Mouse (Mus musculus): ENCODE data around the gene Ralgps2. TPM values are rescaled to one million over a fixed set of nuclear protein-coding genes. Genes with fewer than 3 reads are reported as not detected.

Ralgps2 gene
- polyA plus RNA-seq, 1 experiment, result 5.9 TPM

GRCm38 (mm10) chr1:156864240-156864639 is 75.2 kb downstream of the Ralgps2 start:
- Histone ChIP-seq H3K27me3 (replicated peaks; ENCODE audit: control insufficient read depth, insufficient read depth, low read length) (no peaks in the 10 kb centered on the region), H3K36me3 (ENCODE audit: control insufficient read depth, insufficient read depth, low read length) (no peaks in the 10 kb centered on the region), H3K4me1 (ENCODE audit: control insufficient read depth, insufficient read depth, low read length) (no peaks in the 10 kb centered on the region), H3K27ac (ENCODE audit: insufficient read depth, low read depth, low read length) (no peak overlapping the region), H3K4me3 (ENCODE audit: insufficient read depth, low read depth, low read length) (no peak overlapping the region)
- TF ChIP-seq CTCF (conservative IDR thresholded peaks at IDR 0.05; ENCODE audit: insufficient read depth, insufficient read length, low read depth, low read length) (no peak), POLR2A (IDR thresholded peaks at IDR 0.05; ENCODE audit: low read depth, low read length) (no peak)
- 59% methylated on average over 3 of the region's 3 CpGs for WGBS
- DNase-seq, result peak; percentile 10

- 77% methylated on average over 3 of the region's 3 CpGs for WGBS
- no peak for DNase-seq
Measured at GRCm38 (mm10) chr1:156863726-156864125, 75.7 kb downstream of the Ralgps2 start.

GRCm38 (mm10) chr1:156861475-156862043 is 77.9 kb downstream of the Ralgps2 start:
- Histone ChIP-seq H3K4me3 (ENCODE audit: insufficient read depth, low read depth, low read length) (no peak overlapping the region), H3K4me1 (ENCODE audit: control insufficient read depth, insufficient read depth, low read length) (no peaks in the 10 kb centered on the region), H3K36me3 (ENCODE audit: control insufficient read depth, insufficient read depth, low read length) (no peaks in the 10 kb centered on the region), H3K27ac (ENCODE audit: insufficient read depth, low read depth, low read length) (no peak overlapping the region), H3K27me3 (replicated peaks; ENCODE audit: control insufficient read depth, insufficient read depth, low read length) (no peaks in the 10 kb centered on the region)
- WGBS, result 22% methylated on average over 4 of the region's 4 CpGs
- peak; percentile 13 for DNase-seq
- TF ChIP-seq POLR2A (IDR thresholded peaks at IDR 0.05; ENCODE audit: low read depth, low read length), result no peak
- TF ChIP-seq CTCF (conservative IDR thresholded peaks at IDR 0.05; ENCODE audit: insufficient read depth, insufficient read length, low read depth, low read length), result peak; percentile 69

More at GRCm38 (mm10) chr1:156863726-156864125, 75.7 kb downstream of the Ralgps2 start:
- TF ChIP-seq CTCF (conservative IDR thresholded peaks at IDR 0.05; ENCODE audit: insufficient read depth, insufficient read length, low read depth, low read length) (no peak), POLR2A (IDR thresholded peaks at IDR 0.05; ENCODE audit: low read depth, low read length) (no peak)
- H3K27ac ChIP-seq (ENCODE audit: insufficient read depth, low read depth, low read length), result no peak overlapping the region
- H3K36me3 ChIP-seq (ENCODE audit: control insufficient read depth, insufficient read depth, low read length), result no peaks in the 10 kb centered on the region
- no peaks in the 10 kb centered on the region for H3K27me3 ChIP-seq (replicated peaks; ENCODE audit: control insufficient read depth, insufficient read depth, low read length)
- no peak overlapping the region for H3K4me3 ChIP-seq (ENCODE audit: insufficient read depth, low read depth, low read length)
- no peaks in the 10 kb centered on the region for H3K4me1 ChIP-seq (ENCODE audit: control insufficient read depth, insufficient read depth, low read length)

- H3K4me1 ChIP-seq (ENCODE audit: control insufficient read depth, insufficient read depth, low read length), result no peaks in the 10 kb centered on the region
- no peaks in the 10 kb centered on the region for H3K27me3 ChIP-seq (replicated peaks; ENCODE audit: control insufficient read depth, insufficient read depth, low read length)
- no peak overlapping the region for H3K4me3 ChIP-seq (ENCODE audit: insufficient read depth, low read depth, low read length)
- no peaks in the 10 kb centered on the region for H3K36me3 ChIP-seq (ENCODE audit: control insufficient read depth, insufficient read depth, low read length)
- WGBS, result 83% methylated on average over 8 of the region's 8 CpGs
- DNase-seq, result no peak
- H3K27ac ChIP-seq (ENCODE audit: insufficient read depth, low read depth, low read length), result no peak overlapping the region
- TF ChIP-seq POLR2A (IDR thresholded peaks at IDR 0.05; ENCODE audit: low read depth, low read length) (no peak), CTCF (conservative IDR thresholded peaks at IDR 0.05; ENCODE audit: insufficient read depth, insufficient read length, low read depth, low read length) (no peak)
Measured at GRCm38 (mm10) chr1:156860266-156860665, 79.2 kb downstream of the Ralgps2 start.

- Histone ChIP-seq H3K4me1 (ENCODE audit: control insufficient read depth, insufficient read depth, low read length) (no peaks in the 10 kb centered on the region), H3K27ac (ENCODE audit: insufficient read depth, low read depth, low read length) (no peak overlapping the region), H3K4me3 (ENCODE audit: insufficient read depth, low read depth, low read length) (no peak overlapping the region), H3K27me3 (replicated peaks; ENCODE audit: control insufficient read depth, insufficient read depth, low read length) (no peaks in the 10 kb centered on the region), H3K36me3 (ENCODE audit: control insufficient read depth, insufficient read depth, low read length) (no peaks in the 10 kb centered on the region)
- no peak for DNase-seq
- no peak for TF ChIP-seq CTCF (conservative IDR thresholded peaks at IDR 0.05; ENCODE audit: insufficient read depth, insufficient read length, low read depth, low read length)
- TF ChIP-seq POLR2A (IDR thresholded peaks at IDR 0.05; ENCODE audit: low read depth, low read length), result no peak
- 59% methylated on average over 2 of the region's 2 CpGs for whole genome bisulfite sequencing
Measured at GRCm38 (mm10) chr1:156859711-156860250, 79.6 kb downstream of the Ralgps2 start.

GRCm38 (mm10) chr1:156859156-156859555 is 80.3 kb downstream of the Ralgps2 start:
- TF ChIP-seq POLR2A (IDR thresholded peaks at IDR 0.05; ENCODE audit: low read depth, low read length) (no peak), CTCF (conservative IDR thresholded peaks at IDR 0.05; ENCODE audit: insufficient read depth, insufficient read length, low read depth, low read length) (no peak)
- Histone ChIP-seq H3K4me1 (ENCODE audit: control insufficient read depth, insufficient read depth, low read length) (no peaks in the 10 kb centered on the region), H3K4me3 (ENCODE audit: insufficient read depth, low read depth, low read length) (no peak overlapping the region), H3K27ac (ENCODE audit: insufficient read depth, low read depth, low read length) (no peak overlapping the region), H3K36me3 (ENCODE audit: control insufficient read depth, insufficient read depth, low read length) (no peaks in the 10 kb centered on the region), H3K27me3 (replicated peaks; ENCODE audit: control insufficient read depth, insufficient read depth, low read length) (no peaks in the 10 kb centered on the region)
- DNase-seq, result no peak
- WGBS, result 100% methylated on average over 2 of the region's 2 CpGs

GRCm38 (mm10) chr1:156856666-156857065 is 82.8 kb downstream of the Ralgps2 start:
- H3K36me3 ChIP-seq (ENCODE audit: control insufficient read depth, insufficient read depth, low read length), result no peaks in the 10 kb centered on the region
- H3K4me3 ChIP-seq (ENCODE audit: insufficient read depth, low read depth, low read length), result no peak overlapping the region
- H3K27ac ChIP-seq (ENCODE audit: insufficient read depth, low read depth, low read length), result no peak overlapping the region
- H3K4me1 ChIP-seq (ENCODE audit: control insufficient read depth, insufficient read depth, low read length), result no peaks in the 10 kb centered on the region
- 97% methylated on average over 2 of the region's 2 CpGs for WGBS
- TF ChIP-seq POLR2A (IDR thresholded peaks at IDR 0.05; ENCODE audit: low read depth, low read length) (no peak), CTCF (conservative IDR thresholded peaks at IDR 0.05; ENCODE audit: insufficient read depth, insufficient read length, low read depth, low read length) (no peak)
- no peaks in the 10 kb centered on the region for H3K27me3 ChIP-seq (replicated peaks; ENCODE audit: control insufficient read depth, insufficient read depth, low read length)
- DNase-seq, result no peak
